Mouse (Mus musculus): ENCODE results near the gene Cdon.
"Not testable (repeated sequence)": the region's sequence is repeated elsewhere in the genome, so short reads cannot be mapped to it uniquely, and the experiment has no call there.

Gene Cdon

DNA sequence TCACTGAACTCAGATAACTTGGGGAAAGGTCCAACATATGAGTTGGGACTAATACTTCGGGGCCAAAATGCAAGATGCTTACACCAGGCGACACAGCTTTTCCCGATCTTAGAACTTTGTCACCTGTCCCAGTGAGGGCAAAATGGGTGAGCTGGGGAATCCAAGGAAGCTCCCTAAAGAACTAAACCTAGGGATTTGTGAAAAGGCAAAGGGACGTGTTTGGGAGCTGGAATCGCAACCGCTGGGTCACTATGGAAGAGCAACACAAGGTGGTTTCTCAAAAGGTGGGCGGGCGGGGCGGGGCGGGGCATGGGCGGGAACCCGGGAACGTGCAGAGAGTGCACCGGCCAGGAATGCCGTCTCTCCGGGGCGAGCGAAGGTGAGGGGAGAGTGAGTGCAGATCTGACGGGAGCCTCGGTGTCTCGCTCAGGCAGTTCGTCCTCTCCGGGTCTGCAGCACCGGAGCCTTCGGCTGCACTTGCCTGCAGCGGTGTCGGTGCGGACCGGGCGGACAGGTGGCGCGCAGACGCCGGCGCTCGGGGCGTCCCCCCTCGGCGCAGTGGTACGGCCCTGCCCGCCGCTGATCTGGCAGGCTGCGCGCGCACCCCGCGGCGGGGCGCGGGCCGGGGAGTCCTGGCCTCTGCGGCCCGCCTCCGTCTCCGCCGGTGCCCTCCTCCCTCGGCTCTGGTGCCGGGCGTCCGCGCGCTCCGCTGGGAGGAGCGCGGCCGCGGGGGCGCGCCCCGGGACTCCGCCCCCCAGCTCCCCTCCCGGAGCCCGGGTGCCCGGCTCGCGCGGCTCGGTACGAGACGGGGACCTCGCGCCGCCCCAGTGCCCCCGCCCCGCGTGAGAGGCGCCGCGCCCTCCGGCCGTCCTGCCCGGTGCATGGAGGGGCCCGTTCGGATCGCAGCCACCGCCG, at the start of gene Cdon:
Gene Cdon, plus strand, starts transcription at position 324 of the 915 bp plus-strand sequence.
- DNase-seq (ENCODE audit: low spot score in 2 of 2), result peak; percentile 50 to 70

DNA sequence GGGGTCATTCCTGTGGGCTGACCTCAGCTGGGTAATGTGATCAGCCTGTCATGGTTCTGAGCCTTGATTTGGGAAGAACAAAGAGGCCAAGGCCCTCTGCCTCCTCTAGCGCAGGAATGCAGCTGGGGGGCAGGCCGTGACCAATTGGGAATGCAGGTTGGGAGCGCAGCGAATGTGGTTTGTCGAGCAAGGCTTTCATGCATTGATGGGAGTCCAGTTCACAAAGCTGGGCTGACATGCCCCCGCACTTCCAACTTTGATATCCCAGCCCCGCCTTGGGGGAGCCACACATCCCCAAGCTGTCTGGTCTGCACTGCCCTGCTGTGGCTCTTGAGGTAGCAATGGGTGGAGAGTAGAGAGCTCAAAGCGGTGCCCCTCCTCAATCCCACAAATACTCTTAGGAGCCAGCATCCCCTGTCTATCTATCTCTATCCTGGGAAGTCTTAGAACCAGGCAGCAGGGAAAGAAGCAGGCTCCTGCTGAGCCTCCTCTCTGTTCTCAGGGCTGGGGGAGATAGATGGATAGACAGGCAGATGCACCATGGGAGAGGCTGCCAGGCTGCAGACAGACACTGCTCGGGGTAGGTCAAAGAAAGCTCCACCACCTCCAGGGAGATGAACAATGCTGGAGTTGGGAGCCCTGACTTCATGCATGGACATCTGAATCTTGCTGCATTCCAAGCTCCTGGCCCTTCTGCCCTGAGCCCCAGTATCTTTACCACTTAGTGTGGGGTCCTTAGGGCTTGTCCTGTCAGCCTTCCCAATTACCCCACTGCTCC, 48.4 kb upstream of the Cdon start:
- no peak for DNase-seq (ENCODE audit: low spot score in 2 of 2)

DNA sequence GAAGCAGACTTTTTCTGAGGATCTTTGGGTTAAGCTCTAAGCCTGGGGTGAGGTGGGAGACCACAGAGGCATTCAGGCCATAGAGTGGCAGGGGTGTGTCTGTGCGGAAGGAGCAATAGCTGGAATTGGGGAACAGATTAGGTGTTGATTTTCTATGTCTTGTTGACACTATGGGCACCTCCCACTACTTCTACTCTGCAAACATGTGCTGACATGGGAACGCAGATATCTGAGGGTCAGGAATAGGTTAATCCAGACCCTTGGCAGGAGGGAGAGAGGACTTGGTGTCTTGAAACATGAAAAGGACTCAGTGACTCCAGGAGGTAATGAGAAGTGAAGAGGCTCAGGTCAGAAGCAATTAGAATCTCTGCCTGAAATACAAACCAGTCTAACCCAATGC, 43.0 kb upstream of the Cdon start:
- DNase-seq (ENCODE audit: low spot score in 2 of 2), result no peak

DNA sequence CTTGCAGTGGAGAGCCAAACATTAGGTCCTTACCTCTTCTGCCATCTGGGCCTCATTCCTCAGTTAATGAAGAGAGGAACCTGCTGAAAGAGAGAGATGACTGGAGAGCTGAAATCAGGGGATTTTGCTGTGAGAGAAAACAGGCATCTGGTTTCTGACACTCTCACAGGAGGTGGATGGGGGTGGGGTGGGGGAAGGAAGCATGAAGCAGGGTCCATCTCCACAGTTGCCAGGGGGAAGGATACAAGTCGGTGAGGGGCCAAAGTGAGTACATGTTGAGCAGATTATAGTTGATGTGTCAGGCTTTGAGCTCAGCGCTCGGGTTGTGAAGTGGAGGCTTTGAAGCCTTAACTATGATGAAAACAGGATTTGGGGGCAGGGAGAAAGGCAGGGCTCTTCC, 41.9 kb upstream of the Cdon start:
- no peak for DNase-seq (ENCODE audit: low spot score in 2 of 2)

DNA sequence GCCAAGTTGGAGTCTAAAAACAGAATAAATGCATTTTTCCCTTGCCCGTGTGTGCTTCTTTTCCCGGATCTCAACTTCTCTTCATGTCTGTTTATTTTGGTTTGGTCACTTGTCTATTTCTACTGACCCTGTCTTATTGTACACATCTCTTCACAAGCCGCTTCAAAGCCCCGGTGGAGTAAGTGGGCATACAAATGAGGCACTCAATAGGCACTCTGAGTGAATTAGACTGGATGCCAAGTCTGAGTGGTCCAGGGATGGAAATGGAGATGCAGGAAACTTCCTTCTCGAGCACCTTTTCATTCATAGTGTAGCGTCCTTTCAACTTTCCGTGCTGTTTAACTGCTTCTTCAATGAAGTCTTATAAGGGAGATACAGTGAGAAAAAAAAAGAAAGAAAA, 21.0 kb upstream of the Cdon start:
- no peak for DNase-seq (ENCODE audit: low spot score in 2 of 2)

DNA sequence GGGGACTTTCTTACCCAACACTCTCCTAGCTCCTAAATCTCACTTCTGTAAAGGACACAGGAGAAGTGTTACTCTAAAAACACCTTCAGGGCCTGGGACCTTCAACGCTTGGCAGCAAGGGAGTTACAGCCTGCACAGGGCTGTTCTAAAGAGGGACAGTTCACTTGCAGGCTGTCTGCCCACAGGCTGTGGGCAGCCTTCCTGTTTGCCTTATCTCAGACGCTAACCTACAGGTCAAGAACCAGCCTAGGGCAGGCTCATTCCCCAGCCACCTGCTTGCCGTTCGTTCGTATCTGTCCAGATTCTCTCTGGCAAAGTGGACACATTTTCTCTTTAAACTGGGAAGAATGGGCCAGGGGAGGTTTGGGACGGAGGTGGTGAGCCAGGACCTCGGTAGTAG, 20.5 kb upstream of the Cdon start:
- DNase-seq (ENCODE audit: low spot score in 2 of 2), result no peak

DNA sequence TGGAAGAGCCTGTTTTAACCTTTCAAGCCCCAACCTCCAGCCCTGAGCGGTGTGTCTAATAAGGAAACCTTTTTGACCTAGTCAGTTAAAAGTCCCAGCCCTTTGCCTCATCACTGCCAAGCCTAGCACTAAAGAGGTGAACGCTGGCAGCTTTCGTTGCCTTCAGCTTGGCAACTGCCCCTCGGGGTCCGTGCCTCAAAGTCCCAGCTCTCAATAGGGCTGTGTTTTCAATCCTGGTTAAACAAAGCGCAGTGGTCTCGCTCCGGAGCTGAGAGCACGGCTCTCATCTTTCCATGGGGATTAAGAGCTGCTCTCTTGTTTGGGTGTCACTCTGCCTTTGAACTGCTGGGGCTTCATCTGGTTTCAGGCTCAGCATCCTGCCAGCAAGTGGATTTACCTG, 20.1 kb upstream of the Cdon start:
- no peak for DNase-seq (ENCODE audit: low spot score in 2 of 2)

DNA sequence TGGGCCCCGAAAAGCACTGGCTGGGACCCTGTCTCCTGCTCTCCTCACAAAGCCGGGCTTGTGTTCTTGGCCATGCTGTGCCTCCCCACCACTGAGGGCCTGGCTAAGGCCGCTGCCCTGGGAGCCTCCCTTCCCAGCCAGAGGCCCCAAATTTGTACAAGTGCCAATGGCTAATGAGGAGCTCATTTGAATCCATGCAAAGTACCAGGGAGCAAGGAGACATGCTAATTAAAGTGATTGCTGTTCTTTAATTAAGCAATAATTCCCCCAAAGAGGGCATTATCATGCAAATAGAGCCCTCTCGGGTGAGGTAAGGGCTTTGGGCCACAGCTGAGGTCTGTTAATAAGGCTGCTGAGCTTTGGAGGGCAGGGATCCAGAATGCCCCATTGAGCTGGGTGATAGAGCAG, 18.3 kb upstream of the Cdon start:
- DNase-seq (ENCODE audit: low spot score in 2 of 2), result peak in 1 of 2 experiments; percentile 24

DNA sequence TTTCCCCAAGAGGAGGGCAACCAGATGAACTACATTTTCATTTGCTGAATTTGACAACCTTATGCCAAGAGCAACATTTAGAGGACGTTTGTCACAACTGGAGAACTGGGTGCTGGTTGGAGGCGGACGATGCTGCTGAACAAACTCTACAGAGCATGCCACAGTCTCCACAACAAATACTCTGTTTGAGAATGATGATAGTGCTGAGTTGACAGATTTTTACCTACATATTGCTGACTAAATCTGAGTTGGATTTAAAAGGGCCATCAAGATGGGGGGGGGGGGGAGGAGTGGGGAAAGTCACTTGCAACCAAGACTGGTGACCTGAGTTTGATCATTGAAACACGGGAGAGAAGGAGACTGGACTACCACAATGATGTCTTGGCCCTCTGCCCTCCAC, 17.4 kb upstream of the Cdon start:
- no peak for DNase-seq (ENCODE audit: low spot score in 2 of 2)

DNA sequence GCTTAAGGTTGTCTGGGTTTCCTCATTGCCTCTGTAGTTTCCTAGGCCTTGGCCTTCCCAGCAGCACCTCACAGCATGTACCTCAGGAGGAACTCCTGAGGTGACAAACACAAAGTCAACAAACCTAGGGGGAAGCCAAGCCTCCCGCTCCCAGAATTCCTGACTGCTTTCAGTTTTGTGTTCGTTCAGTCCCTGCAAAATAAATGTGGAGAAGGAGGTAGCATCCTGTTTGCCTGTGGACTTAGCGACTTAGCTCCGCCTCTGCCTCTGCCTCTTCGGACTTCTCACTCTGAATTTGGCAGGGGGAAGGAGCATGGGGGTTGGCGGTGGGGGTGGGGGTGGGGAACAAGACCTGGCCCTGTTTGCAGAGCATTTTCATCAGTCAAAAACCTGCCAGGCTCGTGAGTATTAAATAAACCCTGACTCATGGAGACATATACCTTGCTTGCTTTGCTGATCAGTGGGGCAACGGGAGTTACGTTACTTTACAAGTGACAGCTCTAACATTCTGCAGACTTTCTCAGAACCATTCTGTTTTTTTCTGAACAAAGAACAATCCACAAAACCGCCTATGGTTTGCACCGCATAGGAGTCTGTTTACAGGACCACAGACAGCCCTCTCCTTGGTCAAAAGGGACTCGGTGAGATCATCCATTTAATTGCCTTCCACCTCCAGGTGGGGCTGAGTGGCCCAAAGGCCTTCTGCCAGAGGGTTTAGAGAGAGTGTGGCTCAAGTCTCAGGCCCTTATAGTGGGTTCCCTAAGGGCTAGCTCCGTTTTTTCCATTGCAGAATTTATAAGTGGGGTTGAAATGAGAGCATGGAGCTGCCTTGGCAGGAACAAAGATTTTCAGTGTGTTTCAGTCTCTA, 15.7 kb upstream of the Cdon start:
- DNase-seq (ENCODE audit: low spot score in 2 of 2), result no peak

DNA sequence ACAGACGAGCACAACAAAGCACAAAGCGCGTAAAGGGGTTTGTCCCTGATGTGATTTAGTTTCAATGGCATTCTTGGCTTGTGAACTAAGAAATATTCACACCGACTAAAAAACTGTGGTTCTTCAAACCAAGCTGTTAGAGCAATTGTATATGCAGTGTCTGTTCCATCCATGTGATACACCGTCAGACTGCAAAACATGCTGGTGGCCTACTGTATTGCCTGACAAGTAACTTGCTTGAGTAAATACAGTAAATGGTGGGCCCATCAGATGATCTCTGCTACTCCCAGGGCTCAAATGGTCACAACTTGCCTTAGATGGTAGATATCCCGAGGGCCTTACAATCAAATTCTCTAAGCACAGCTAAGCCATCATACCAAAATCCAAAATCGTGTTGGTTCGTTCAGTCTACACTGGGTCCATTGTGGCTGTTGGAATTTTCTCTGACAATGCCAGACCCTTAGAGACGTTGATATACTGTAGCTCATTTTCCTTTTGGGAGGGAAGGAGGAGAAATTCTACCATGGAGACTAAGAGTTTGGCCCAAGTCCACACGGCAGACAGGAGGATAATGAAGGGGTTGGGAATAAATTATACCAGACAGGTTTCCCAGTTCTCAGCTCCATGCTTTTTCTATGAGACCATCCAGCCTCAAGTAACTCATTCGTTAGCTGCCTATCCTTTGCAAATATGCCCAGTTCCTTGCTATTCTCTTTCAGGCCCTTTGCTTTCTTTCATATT, 9.5 kb upstream of the Cdon start:
- no peak for DNase-seq (ENCODE audit: low spot score in 2 of 2)

DNA sequence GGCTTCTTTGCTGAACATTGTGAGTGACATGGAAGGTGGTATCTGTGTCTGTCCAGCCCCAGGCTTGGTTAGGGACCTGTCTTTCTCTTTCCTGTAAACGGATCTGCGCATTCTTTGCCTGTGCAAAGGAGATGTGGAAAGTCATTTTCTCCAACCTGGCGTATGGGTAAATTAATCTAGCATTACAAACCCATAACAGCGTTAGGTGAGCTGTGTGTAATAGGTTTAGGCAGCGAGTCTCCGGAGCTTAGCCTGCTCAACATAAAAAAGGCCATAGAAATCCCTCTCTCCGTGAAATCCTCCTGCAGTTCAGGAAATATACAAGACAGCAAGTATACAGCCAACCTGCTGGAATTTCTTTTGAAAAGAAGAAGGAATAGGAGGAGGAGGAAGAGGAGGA, 9.0 kb upstream of the Cdon start:
- DNase-seq (ENCODE audit: low spot score in 2 of 2), result no peak

DNA sequence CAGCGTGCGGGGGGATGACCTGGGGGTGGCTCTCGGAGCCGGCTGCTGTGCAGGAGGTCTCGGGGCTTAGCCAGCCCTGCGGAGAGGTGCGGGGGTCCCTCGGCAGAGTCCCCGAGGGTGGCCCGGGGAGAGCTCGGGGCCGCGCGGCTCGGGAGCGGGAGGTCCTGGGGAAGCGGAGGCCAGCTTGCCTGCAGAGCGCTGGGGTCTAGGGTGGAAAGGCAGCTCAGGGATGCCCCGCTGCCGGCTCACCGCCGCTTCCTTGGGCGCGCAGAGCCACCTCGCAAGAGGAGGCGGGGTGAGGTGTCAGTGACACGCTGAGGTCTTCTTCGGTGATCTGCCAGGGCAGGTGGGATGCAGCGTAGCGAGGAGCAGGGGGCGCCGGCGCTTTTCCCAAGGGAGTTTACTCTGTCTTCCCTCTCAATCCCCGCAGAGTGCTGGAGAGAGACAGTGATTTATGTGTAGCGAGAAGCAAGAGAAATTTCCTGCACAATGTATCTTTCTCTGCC, 855 bp downstream of the Cdon start:
- DNase-seq (ENCODE audit: low spot score in 2 of 2), result peak; percentile 27 to 36

DNA sequence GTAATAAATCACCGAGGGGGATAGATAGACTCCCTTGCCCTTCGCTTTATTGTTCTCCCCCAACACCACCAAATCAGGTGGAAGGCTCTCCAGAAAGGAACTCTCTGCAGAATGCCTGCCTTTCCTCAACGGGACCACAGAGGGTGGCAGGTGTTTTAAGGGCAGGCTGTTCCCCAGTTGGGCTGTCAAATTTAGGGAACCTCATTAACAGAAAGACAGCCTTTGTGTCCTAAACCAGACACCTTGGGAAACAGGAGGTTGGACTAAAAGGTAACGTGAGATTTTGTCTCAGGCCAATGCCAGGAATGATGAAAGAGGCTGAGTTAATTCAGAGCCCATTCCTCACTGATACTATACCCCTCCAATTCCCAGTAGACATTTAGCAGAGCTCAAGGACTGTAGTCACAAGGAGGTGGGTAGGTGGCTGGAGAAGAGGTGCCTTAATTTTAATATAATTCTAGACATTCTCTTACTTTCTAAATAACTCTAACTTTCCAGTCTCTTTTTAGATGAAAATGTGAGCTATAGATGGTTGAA, 1.5 kb downstream of the Cdon start:
- no peak for DNase-seq (ENCODE audit: low spot score in 2 of 2)

DNA sequence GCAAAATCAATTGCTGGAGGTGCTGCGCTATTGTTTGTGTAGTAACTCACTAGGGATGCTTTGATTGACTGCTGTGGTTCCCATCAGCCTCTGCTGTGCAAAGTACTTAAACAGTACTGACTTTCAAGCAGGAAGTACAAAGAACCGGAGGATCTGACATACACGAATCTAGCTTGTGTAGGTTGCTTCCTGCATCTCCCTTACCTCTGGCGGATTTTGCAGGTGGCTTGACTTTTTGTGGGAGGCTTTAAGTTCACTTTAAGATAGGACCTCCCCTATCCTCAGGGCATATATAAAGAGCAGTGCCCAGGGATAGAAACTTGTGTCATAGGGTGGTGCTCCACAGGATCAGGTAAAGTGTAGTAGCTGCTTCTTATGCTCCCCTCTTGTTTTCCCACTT, 2.3 kb downstream of the Cdon start:
- no peak for DNase-seq (ENCODE audit: low spot score in 2 of 2)

DNA sequence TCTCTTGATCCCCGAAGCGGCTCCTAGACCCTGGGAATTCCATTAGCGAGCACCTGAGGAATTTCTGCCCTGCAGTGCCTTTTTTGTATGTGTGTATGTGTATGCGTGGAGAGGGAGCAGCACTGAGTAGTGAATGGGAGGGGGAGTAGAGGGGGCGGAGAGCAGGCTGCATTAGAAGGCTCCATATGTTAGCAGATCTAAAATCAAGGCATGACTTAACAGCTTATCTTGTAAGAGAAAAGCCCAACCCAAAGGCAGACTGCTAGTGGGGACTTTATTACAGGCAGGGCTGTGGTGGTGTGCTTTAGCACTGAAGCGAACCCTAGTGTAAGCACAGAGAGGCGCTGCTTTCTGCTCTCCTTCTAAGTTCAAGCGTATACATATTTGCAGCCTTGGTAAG, 3.7 kb downstream of the Cdon start:
- no peak for DNase-seq (ENCODE audit: low spot score in 2 of 2)

DNA sequence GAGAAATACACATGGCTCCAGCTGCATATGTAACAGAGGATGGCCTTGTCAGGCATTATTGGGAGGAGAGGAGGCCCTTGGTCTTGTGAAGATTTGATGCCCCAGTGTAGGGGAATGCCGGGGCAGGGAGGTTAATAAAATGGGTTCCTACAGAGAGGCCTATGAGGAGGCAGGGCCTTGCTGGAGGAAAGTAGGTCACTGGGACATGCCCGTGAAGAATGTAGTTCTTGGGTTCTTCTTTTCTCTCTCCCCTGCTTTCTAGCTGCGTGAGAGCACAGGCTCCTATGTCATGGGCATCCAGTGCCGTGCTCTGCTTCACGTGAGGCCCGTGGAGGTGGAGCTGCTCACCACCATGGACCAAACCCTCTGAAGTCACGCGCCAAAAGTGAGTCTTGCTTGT, 9.5 kb downstream of the Cdon start:
- no peak for DNase-seq (ENCODE audit: low spot score in 2 of 2)

DNA sequence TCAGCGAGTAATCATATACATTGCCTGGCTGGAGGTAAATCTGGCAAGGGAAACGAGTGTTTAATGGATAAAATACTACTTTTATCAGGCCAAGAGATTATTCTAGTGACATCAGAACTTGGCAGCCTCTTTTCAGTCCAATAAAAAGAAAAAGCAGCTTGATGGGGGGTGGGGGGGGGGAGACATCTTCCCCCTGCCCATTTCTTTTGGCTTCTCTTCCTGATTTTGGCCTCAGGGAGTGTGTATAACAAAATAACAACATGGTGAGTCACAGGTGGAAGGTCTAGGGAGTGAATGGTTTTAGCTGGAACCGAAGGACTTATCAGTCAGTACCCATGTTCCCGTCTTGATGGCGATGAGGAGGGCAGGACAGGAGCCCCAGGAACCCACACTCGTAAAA, 10.5 kb downstream of the Cdon start:
- DNase-seq (ENCODE audit: low spot score in 2 of 2), result no peak

DNA sequence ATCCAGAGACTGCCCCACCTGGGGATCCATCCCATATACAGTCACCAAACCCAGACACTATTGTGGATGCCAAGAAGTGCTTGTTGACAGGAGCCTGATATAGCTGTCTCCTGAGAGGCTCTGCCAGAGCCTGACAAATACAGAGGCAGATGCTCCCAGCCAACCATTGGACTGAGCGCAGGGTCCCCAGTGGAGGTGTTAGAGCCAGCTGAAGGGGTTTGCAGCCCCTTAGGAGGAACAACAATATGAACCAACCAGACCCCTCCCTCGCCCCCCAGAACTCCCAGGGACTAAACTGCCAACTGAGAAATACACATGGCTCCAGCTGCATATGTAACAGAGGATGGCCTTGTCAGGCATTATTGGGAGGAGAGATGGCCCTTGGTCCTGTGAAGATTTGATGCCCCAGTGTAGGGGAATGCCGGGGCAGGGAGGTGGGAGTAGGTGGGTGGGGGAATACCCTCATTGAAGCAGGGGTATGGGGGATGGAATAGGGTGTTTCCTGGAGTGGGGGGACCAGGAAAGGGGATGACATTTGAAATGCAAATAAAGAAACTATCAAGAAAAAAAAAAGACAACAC, 11.9 kb downstream of the Cdon start:
- not testable (repeated sequence) for DNase-seq (ENCODE audit: low spot score in 2 of 2)

DNA sequence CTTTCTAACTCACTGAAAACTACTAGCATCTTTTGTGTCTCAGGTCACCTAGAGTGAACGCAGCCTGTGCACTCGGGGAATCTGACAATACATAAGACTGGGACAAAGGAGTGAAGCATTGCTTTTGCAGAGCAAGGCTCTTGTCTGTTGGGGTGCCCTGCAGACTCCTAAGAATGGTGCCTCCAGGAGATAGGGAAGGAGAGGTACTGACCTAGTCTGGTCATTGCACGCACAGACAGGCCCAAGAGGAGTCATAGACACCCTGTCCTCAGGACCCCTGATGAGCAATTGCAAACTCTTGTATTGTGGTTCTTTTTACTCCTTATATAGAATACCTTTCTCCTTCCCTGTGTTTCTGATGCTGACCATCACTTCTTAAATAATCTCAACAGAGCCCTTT, 13.4 kb downstream of the Cdon start:
- DNase-seq (ENCODE audit: low spot score in 2 of 2), result no peak

DNA sequence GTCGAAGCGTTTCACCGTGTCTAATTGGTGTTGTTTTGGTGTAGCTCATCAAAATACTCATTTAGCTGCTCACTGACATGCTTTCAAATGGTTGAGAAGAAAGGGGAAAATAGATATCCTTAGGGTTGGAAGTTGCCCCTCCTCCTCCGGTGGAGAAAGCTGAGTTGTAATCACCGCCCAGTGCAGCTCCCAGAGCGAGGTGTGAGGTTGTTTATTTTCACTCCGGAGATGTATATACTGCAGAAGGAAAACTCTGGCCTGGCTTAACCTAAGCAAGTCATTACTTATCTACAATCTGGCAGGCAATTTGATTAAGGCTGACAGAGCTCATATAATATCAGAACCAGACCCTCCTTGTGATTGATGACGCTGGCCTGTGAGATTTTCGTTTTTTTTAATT, 14.6 kb downstream of the Cdon start:
- no peak for DNase-seq (ENCODE audit: low spot score in 2 of 2)

Data from cerebellum, postnatal 4 days (tissue).